Mouse (Mus musculus): ENCODE measurements around the gene Tut1. TPM values are rescaled to one million over a fixed set of nuclear protein-coding genes. Genes with fewer than 3 reads are reported as not detected.
A peak's percentile ranks its signal among the peaks of the same experiment; 100 is the strongest.
"Not testable (repeated sequence)": the region's sequence is repeated elsewhere in the genome, so short reads cannot be mapped to it uniquely, and the experiment has no call there.

Gene Tut1
- total RNA-seq, 2 experiments from 2014 or later = 21.4 to 22.4 TPM

- TF ChIP-seq CTCF (IDR thresholded peaks at IDR 0.05) = no peak
- Histone ChIP-seq H3K4me3 (no peak overlapping the region), H3K27ac (no peak overlapping the region)
- DNase-seq (ENCODE audit: extremely low spot score in 1 of 2, low spot score in 2 of 2) = no peak
- intact Hi-C loops (cut with DNase I) = no loop called here
Measured at GRCm38 (mm10) chr19:8994813-8995607, 41.4 kb downstream of the Tut1 start.

GRCm38 (mm10) chr19:8996601-8997000, 43.0 kb downstream of the Tut1 start:
- H3K4me3 ChIP-seq = no peak overlapping the region
- no peak overlapping the region for H3K27ac ChIP-seq
- intact Hi-C loops (cut with DNase I) = no loop called here
- no peak for DNase-seq (ENCODE audit: extremely low spot score in 1 of 2, low spot score in 2 of 2)
- no peak; the same call in 1 of the 2 replicates for TF ChIP-seq CTCF (IDR thresholded peaks at IDR 0.05)

DNA sequence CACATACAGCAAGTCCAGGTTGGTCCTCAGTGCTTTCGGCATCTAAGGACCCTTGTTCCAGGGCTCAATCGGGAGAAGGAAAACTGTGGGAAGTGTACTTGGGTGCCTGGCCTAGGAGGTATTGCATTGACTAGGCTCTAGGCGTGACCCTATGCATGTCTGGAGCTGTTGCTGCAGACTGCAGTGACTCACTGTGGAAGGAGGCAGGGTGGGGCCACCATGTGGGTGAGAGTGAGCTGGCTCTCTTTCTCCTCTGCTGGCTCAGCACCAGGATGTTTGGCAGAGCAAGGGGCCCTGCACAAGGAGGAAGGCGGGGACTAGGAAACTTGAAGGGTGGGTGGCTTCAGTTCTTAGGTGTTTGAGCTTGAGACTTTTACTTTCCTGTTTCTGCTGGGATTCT, 43.9 kb downstream of the Tut1 start:
- no peak for TF ChIP-seq CTCF (IDR thresholded peaks at IDR 0.05)
- H3K27ac ChIP-seq = peak overlapping the region; percentile 50; the same call in 1 of the 2 replicates
- H3K4me3 ChIP-seq = no peak overlapping the region
- peak; percentile 72 to 78 for DNase-seq (ENCODE audit: extremely low spot score in 1 of 2, low spot score in 2 of 2)
- intact Hi-C loops (cut with DNase I) = no loop called here

- Histone ChIP-seq H3K4me3 (no peak overlapping the region), H3K27ac (no peak overlapping the region)
- intact Hi-C loops (cut with DNase I) = loop anchor here (2.0 kb wide), 1 partner anchor 76 kb away; no protein-coding TSS in a partner anchor
- no peak for TF ChIP-seq CTCF (IDR thresholded peaks at IDR 0.05)
- DNase-seq (ENCODE audit: extremely low spot score in 1 of 2, low spot score in 2 of 2) = no peak
Measured at GRCm38 (mm10) chr19:8998546-8998945, 44.9 kb downstream of the Tut1 start.

GRCm38 (mm10) chr19:8999223-8999622, 45.6 kb downstream of the Tut1 start:
- H3K27ac ChIP-seq = no peak overlapping the region
- intact Hi-C loops (cut with DNase I) = loop anchor here (2.0 kb wide), 1 partner anchor 76 kb away; no protein-coding TSS in a partner anchor
- DNase-seq (ENCODE audit: extremely low spot score in 1 of 2, low spot score in 2 of 2) = no peak
- H3K4me3 ChIP-seq = no peak overlapping the region
- TF ChIP-seq CTCF (IDR thresholded peaks at IDR 0.05) = no peak

GRCm38 (mm10) chr19:9006915-9007314, 53.3 kb downstream of the Tut1 start:
- DNase-seq (ENCODE audit: extremely low spot score in 1 of 2, low spot score in 2 of 2); intact Hi-C loops (cut with DNase I); H3K27ac ChIP-seq; H3K4me3 ChIP-seq: not testable (repeated sequence)

Other genes with a start within 250 kb of the Tut1 start
- 100 to 1,000 TPM; 144 to 154 TPM for gene Slc3a2, start 230.5 kb upstream of the Tut1 start, total RNA-seq (2021)
- gene Wdr74, start 218.0 kb upstream of the Tut1 start, total RNA-seq (2021) = 10 to 100 TPM; 48.5 to 53.1 TPM
- 1 to 10 TPM; 1.4 to 1.8 TPM for gene 1700092M07Rik, start 213.1 kb upstream of the Tut1 start, total RNA-seq (2021)
- 10 to 100 TPM; 71.2 to 77.9 TPM for gene Stx5a, start 212.4 kb upstream of the Tut1 start, total RNA-seq (2021)
- gene Nxf1, start 196.8 kb upstream of the Tut1 start, total RNA-seq (2021) = 10 to 100 TPM; 90.2 to 98.8 TPM
- gene Tmem223, start 182.9 kb upstream of the Tut1 start, total RNA-seq (2021) = 10 to 100 TPM; 63.8 to 66.8 TPM
- gene Tmem179b, start 179.4 kb upstream of the Tut1 start, total RNA-seq (2021) = 1 to 10 TPM; 8.2 to 8.7 TPM
- gene Taf6l, start 167.4 kb upstream of the Tut1 start, total RNA-seq (2021) = 10 to 100 TPM; 13.1 to 14.3 TPM
- gene Polr2g, start 155.3 kb upstream of the Tut1 start, total RNA-seq (2021) = 100 to 1,000 TPM in 1 of 2 experiments, 10 to 100 TPM in 1; 96.6 to 105 TPM
- gene Zbtb3, start 151.3 kb upstream of the Tut1 start, total RNA-seq (2021) = 1 to 10 TPM; 5.3 to 6.7 TPM
- 10 to 100 TPM; 34.5 to 36.7 TPM for gene Ttc9c, start 134.5 kb upstream of the Tut1 start, total RNA-seq (2021)
- 100 to 1,000 TPM; 125 to 129 TPM for gene Hnrnpul2, start 133.8 kb upstream of the Tut1 start, total RNA-seq (2021)
- not detected for gene AC129217.1, start 124.1 kb upstream of the Tut1 start, total RNA-seq (2021)
- 100 to 1,000 TPM; 109 TPM for gene Bscl2, start 116.4 kb upstream of the Tut1 start, total RNA-seq (2021)
- gene Gng3, start 114.7 kb upstream of the Tut1 start, total RNA-seq (2021) = 100 to 1,000 TPM; 184 to 198 TPM
- gene Lrrn4cl, start 103.1 kb upstream of the Tut1 start, total RNA-seq (2021) = 1 to 10 TPM in 1 of 2 experiments, under 1 TPM in 1; 0.87 to 1.1 TPM
- 10 to 100 TPM; 86.1 to 94.7 TPM for gene Ubxn1, start 82.4 kb upstream of the Tut1 start, total RNA-seq (2021)
- 10 to 100 TPM; 33.1 to 36.2 TPM for gene Uqcc3, start 72.9 kb upstream of the Tut1 start, total RNA-seq (2021)
- 1 to 10 TPM; 6.5 to 9.3 TPM for gene Lbhd1, start 70.1 kb upstream of the Tut1 start, total RNA-seq (2021)
- not detected for gene Gm49403, start 69.9 kb upstream of the Tut1 start, total RNA-seq (2021)
- gene 1810009A15Rik, start 65.0 kb upstream of the Tut1 start, total RNA-seq (2021) = 10 to 100 TPM; 22.5 to 23.2 TPM
- gene Gm49416, start 64.9 kb upstream of the Tut1 start, total RNA-seq (2021) = 1 to 10 TPM; 1.2 to 6.7 TPM
- 10 to 100 TPM; 21.7 to 22.9 TPM for gene Ints5, start 60.8 kb upstream of the Tut1 start, total RNA-seq (2021)
- gene Ganab, start 55.8 kb upstream of the Tut1 start, total RNA-seq (2021) = 100 to 1,000 TPM in 1 of 2 experiments, 10 to 100 TPM in 1; 96.4 to 104 TPM
- gene B3gat3, start 33.5 kb upstream of the Tut1 start, total RNA-seq (2021) = 100 to 1,000 TPM; 172 to 173 TPM
- 1 to 10 TPM; 5.6 to 7.2 TPM for gene Rom1, start 24.5 kb upstream of the Tut1 start, total RNA-seq (2021)
- 10 to 100 TPM; 11.0 to 13.7 TPM for gene Eml3, start 24.3 kb upstream of the Tut1 start, total RNA-seq (2021)
- 10 to 100 TPM; 55.5 to 55.6 TPM for gene Mta2, start 12.0 kb upstream of the Tut1 start, total RNA-seq (2021)
- gene Eef1g, start 13.2 kb downstream of the Tut1 start, total RNA-seq (2021) = 100 to 1,000 TPM; 228 to 236 TPM
- 10 to 100 TPM; 22.5 to 32.2 TPM for gene Ahnak, start 35.4 kb downstream of the Tut1 start, total RNA-seq (2021)
- gene Scgb1a1, start 134.1 kb downstream of the Tut1 start, total RNA-seq (2021) = not detected
- 100 to 1,000 TPM; 115 to 139 TPM for gene Asrgl1, start 181.8 kb downstream of the Tut1 start, total RNA-seq (2021)

Data from left cerebral cortex, adult 2 months (tissue).